12 mouse cellular contexts compared by ENCODE assay signal in the genomic region with DNA sequence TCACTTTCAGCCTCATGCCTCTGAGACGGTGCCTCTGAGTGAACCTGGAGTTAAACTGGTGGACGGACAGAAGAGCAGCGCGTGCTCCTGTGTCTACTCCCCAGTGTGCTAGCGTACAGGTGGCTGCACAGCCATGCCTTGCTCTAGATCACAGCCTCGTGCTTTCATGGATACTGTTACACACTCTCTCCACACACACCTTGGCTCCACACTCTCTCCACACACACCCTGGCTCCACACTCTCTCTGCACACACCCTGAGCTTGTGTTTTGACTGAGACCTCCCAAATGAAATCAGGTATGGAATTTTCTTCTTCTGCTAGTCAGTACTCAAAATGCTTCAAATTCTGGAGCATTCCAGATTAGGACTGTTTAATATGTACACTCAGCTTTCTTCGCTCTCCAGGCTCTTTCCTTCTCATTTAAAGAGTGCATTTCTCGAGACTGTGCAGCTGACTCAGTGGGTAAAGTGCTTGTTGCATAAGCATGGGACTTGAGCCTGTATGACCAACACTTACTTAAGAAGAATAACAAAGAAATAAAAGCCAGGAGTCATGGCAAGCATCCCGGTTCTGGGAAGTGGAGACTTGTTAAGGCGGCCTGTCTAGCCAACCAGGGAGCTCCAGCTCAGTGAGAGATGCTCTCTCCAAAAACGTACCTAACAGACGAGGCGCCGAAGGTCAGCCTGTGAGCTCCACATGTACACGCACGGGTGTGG. TPM values are rescaled to one million over a fixed set of nuclear protein-coding genes. Genes with fewer than 3 reads are reported as not detected.
DNase-seq lines count a peak whose midpoint lies in the region; ATAC-seq and TF ChIP-seq lines count a peak whose summit lies in the region.
"Had no signal": no experiment of that assay in that cellular context is flagged by ENCODE, and none has a peak within 500 bp of the region (broad histone marks: within the 10 kb centered on the region; RNA-seq: fewer than 3 reads in every experiment).

No protein-coding gene starts in this region.

- no peak overlapping the region for H3K9ac ChIP-seq in hindbrain, postnatal 0 days (replicated peaks; ENCODE audit: low read length)
- no peak overlapping the region for H3K9ac ChIP-seq in hindbrain, embryonic 11.5 days (ENCODE audit: low read depth, low read length)
- H3K9ac ChIP-seq in intestine, embryonic 15.5 days, result no peak overlapping the region
- H3K9ac ChIP-seq: embryonic facial prominence, embryonic 12.5 days had no signal

- TF ChIP-seq CTCF in hindbrain, postnatal 0 days (IDR thresholded peaks at IDR 0.05; ENCODE audit: low read depth), result no peak

- intact Hi-C loops in left cerebral cortex, postnatal 36 days (cut with DNase I), result no loop called here

- H3K27ac ChIP-seq in hindbrain, postnatal 0 days, result peak overlapping the region; percentile 41; the same call in 1 of the 2 replicates
- H3K27ac ChIP-seq in hindbrain, embryonic 11.5 days (ENCODE audit: low read depth, low read length), result no peak overlapping the region
- H3K27ac ChIP-seq in intestine, embryonic 15.5 days, result no peak overlapping the region
- H3K27ac ChIP-seq: embryonic facial prominence, embryonic 12.5 days; kidney, postnatal 0 days had no signal

- H3K36me3 ChIP-seq in hindbrain, postnatal 0 days (ENCODE audit: insufficient read depth, low read length), result no peaks in the 10 kb centered on the region
- no peaks in the 10 kb centered on the region for H3K36me3 ChIP-seq in hindbrain, embryonic 11.5 days (ENCODE audit: control insufficient read depth, insufficient read depth, low read length)
- no peaks in the 10 kb centered on the region for H3K36me3 ChIP-seq in intestine, embryonic 15.5 days
- H3K36me3 ChIP-seq: embryonic facial prominence, embryonic 12.5 days had no signal

- no peaks in the 10 kb centered on the region for H3K27me3 ChIP-seq in hindbrain, postnatal 0 days (ENCODE audit: insufficient read depth, low read length)
- no peaks in the 10 kb centered on the region for H3K27me3 ChIP-seq in hindbrain, embryonic 11.5 days (ENCODE audit: control insufficient read depth, insufficient read depth, low read length)
- no peaks in the 10 kb centered on the region for H3K27me3 ChIP-seq in intestine, embryonic 15.5 days (replicated peaks)
- H3K27me3 ChIP-seq: embryonic facial prominence, embryonic 12.5 days had no signal

- H3K4me1 ChIP-seq in hindbrain, postnatal 0 days (ENCODE audit: insufficient read depth, low read length), result no peaks in the 10 kb centered on the region; the same call in 1 of the 2 replicates
- H3K4me1 ChIP-seq in hindbrain, embryonic 11.5 days (replicated peaks; ENCODE audit: control insufficient read depth, insufficient read depth, low read length), result no peaks in the 10 kb centered on the region
- H3K4me1 ChIP-seq in intestine, embryonic 15.5 days (replicated peaks), result no peaks in the 10 kb centered on the region

- H3K4me3 ChIP-seq in hindbrain, postnatal 0 days (ENCODE audit: low read length), result no peak overlapping the region
- H3K4me3 ChIP-seq in hindbrain, embryonic 11.5 days (ENCODE audit: low read depth, low read length), result no peak overlapping the region
- no peak overlapping the region for H3K4me3 ChIP-seq in intestine, embryonic 15.5 days (replicated peaks)
- H3K4me3 ChIP-seq: embryonic facial prominence, embryonic 12.5 days had no signal

- ATAC-seq in hindbrain, postnatal 0 days, result no peak; the same call in 1 of the 2 replicates
- ATAC-seq in hindbrain, embryonic 11.5 days (ENCODE audit: low FRiP score), result no peak
- ATAC-seq in intestine, embryonic 15.5 days, result 0 out of 2 replicates have a peak, but pooled peaks have one; percentile 12
- peak; percentile 4; the same call in 1 of the 2 replicates for ATAC-seq in megakaryocyte progenitor cell, adult 5-6 weeks (replicated peaks; ENCODE audit: poor library complexity)

- WGBS in hindbrain, postnatal 0 days, result 87% methylated on average over 16 of the region's 16 CpGs
- WGBS in hindbrain, embryonic 11.5 days, result 89% methylated on average over 16 of the region's 16 CpGs
- 87% methylated on average over 16 of the region's 16 CpGs for WGBS in intestine, embryonic 15.5 days

- no peak for DNase-seq in hindbrain, postnatal 0 days (ENCODE audit: low spot score)
- no peak for DNase-seq in hindbrain, embryonic 11.5 days (ENCODE audit: low spot score)
- DNase-seq in fibroblast of lung, adult 2 months (ENCODE audit: low read depth), result peak; percentile 96
- DNase-seq in spleen, adult 12 weeks (ENCODE audit: low spot score), result no peak
- DNase-seq in thymus, postnatal 4 days, result no peak
- DNase-seq in left cerebral cortex, postnatal 36 days (ENCODE audit: low spot score in 2 of 2), result no peak
- DNase-seq: thymus, postnatal 25 days had no signal

- no peaks in the 10 kb centered on the region for H3K9me3 ChIP-seq in hindbrain, postnatal 0 days (ENCODE audit: low read length)
- no peaks in the 10 kb centered on the region for H3K9me3 ChIP-seq in hindbrain, embryonic 11.5 days (ENCODE audit: control insufficient read depth, low read length)
- no peaks in the 10 kb centered on the region for H3K9me3 ChIP-seq in intestine, embryonic 15.5 days
- H3K9me3 ChIP-seq: embryonic facial prominence, embryonic 12.5 days had no signal

- H3K4me2 ChIP-seq in hindbrain, postnatal 0 days (ENCODE audit: low read depth, low read length), result no peak overlapping the region
- no peak overlapping the region for H3K4me2 ChIP-seq in hindbrain, embryonic 11.5 days (replicated peaks; ENCODE audit: low read depth, low read length)
- H3K4me2 ChIP-seq in intestine, embryonic 15.5 days (replicated peaks), result no peak overlapping the region
- H3K4me2 ChIP-seq: embryonic facial prominence, embryonic 12.5 days; liver, embryonic 11.5 days had no signal

RNA-seq across cellular contexts. Expression of gene Cacybp, which starts 51.1 kb away (rescaled TPM):
- 49.5 and 76.6 TPM in 2 replicates for total RNA-seq in hindbrain, postnatal 0 days (2014; rRNA removed)
- 316 and 317 TPM in 2 replicates for polyA plus RNA-seq in hindbrain, postnatal 0 days (2015; fragmentation: Nextera tagmentation; extraction: Ambion mirVana)
- polyA plus RNA-seq in hindbrain, embryonic 11.5 days (2014; fragmentation: Nextera tagmentation; extraction: Ambion mirVana), result 299 and 310 TPM in 2 replicates
- 199 and 235 TPM in 2 replicates for polyA plus RNA-seq in intestine, embryonic 15.5 days (2015; fragmentation: Nextera tagmentation; extraction: Ambion mirVana)
- total RNA-seq in megakaryocyte progenitor cell, adult 5-6 weeks (2015), result 338 and 369 TPM in 2 replicates
- total RNA-seq in megakaryocyte progenitor cell, adult 5-6 weeks (2017), result 281 and 317 TPM in 2 replicates
- 10 to 100 TPM; 83.1 to 88.2 TPM for total RNA-seq in left cerebral cortex, postnatal 36 days (2021)

Comparison
In these comparisons a context has a peak if more than half of its experiments do, and no peak if none do; other contexts are left out.
1. ATAC-seq: peak in intestine, embryonic 15.5 days (single experiment) and megakaryocyte progenitor cell, adult 5-6 weeks (single experiment); none in hindbrain, postnatal 0 days (single experiment) and hindbrain, embryonic 11.5 days (single experiment).